Mouse (Mus musculus) liver, adult 2 months (tissue): ENCODE results near the gene Sap30l. TPM values are rescaled to one million over a fixed set of nuclear protein-coding genes. Genes with fewer than 3 reads are reported as not detected.
"Not testable (repeated sequence)": the region's sequence is repeated elsewhere in the genome, so short reads cannot be mapped to it uniquely, and the experiment has no call there.

Source experiments
- DNase-seq: peaks from one replicate; pipeline ENCODE4 v3.0.0-alpha.2; 2011; ENCODE audit warnings: low read depth, low spot score; ENCODE audit errors: extremely low read depth
- H3K27ac ChIP-seq: fragments of 200-500 bp; replicated peaks from 2 replicates; pipeline ENCODE4 v1.5.1; 2012; ENCODE audit warnings: low read depth, mild to moderate bottlenecking, control low read depth, inconsistent platforms, low read length; ENCODE audit not compliant: insufficient read depth
- H3K27me3 ChIP-seq: fragments of 200-500 bp; 2 replicates; pipeline ENCODE4 v1.6.1; 2012; ENCODE audit warnings: mild to moderate bottlenecking, moderate library complexity, low read length, inconsistent platforms; ENCODE audit not compliant: control insufficient read depth, insufficient read depth
- H3K36me3 ChIP-seq: fragments of 200-500 bp; 2 replicates; pipeline ENCODE4 v1.6.1; 2012; ENCODE audit warnings: low read length, inconsistent platforms; ENCODE audit not compliant: control insufficient read depth, insufficient read depth
- H3K4me1 ChIP-seq: fragments of 200-500 bp; 2 replicates; pipeline ENCODE4 v1.6.1; 2011; ENCODE audit warnings: low read length; ENCODE audit not compliant: control insufficient read depth, insufficient read depth
- H3K4me3 ChIP-seq: fragments of 200-500 bp; 2 replicates; pipeline ENCODE4 v1.5.1; 2011; ENCODE audit warnings: low read depth, mild to moderate bottlenecking, control low read depth, low read length, moderate library complexity; ENCODE audit not compliant: insufficient read depth
- H3K79me2 ChIP-seq: fragments of 200-500 bp; 2 replicates; pipeline ENCODE4 v1.6.1; 2012; ENCODE audit warnings: inconsistent platforms, mild to moderate bottlenecking, low read length, moderate library complexity; ENCODE audit not compliant: control insufficient read depth, insufficient read depth
- H3K9ac ChIP-seq: fragments of 200-500 bp; 2 replicates; pipeline ENCODE4 v1.6.1; 2012; ENCODE audit warnings: low read depth, mild to moderate bottlenecking, control low read depth, inconsistent platforms, low read length
- CTCF ChIP-seq: fragments of 200-500 bp; IDR thresholded peaks from 2 replicates; pipeline ENCODE4 v1.5.1; 2011; ENCODE audit warnings: low read depth, low read length, control low read depth
- POLR2A ChIP-seq: fragments of 200-500 bp; IDR thresholded peaks from 2 replicates; pipeline ENCODE4 v1.6.1; 2011; ENCODE audit warnings: low read length, control low read depth; ENCODE audit not compliant: insufficient read depth; ENCODE audit errors: extremely low read depth
- WGBS: fragments of 180-500 bp; shearing (Covaris S2); methylation state at CpG from one replicate; pipeline ENCODE4 v1.1.7; 2018; 5-methylcytosine and 5-hydroxymethylcytosine counted together
- polyA plus RNA-seq: library from polyadenylated mRNA; depleted of rRNA; stranded (reverse); fragments of >200 nt; gene quantifications from 2 replicates; pipeline ENCODE4 v1.2.3, GENCODE M21; 2012
- total RNA-seq: library from RNA; depleted of rRNA; stranded (reverse); fragments of >200 nt; gene quantifications from 2 replicates; pipeline ENCODE4 v1.2.3, GENCODE M21; 2014

The Sap30l gene
- total and polyA plus RNA-seq, 2 experiments: 22.4 to 24.5 TPM

GRCm38 (mm10) chr11:57835931-57836330 lies 34.5 kb downstream of the Sap30l start:
- TF ChIP-seq POLR2A: no peak
- no peak for TF ChIP-seq CTCF
- no peak for DNase-seq
- peaks cover 38% of the 10 kb centered on the region for H3K27me3 ChIP-seq
- WGBS: 22% methylated on average over 3 of the region's 3 CpGs
- no peaks in the 10 kb centered on the region for H3K36me3 ChIP-seq
- H3K4me1 ChIP-seq: no peaks in the 10 kb centered on the region
- H3K4me3 ChIP-seq: no peak overlapping the region
- H3K79me2 ChIP-seq: no peaks in the 10 kb centered on the region
- H3K27ac ChIP-seq: no peak overlapping the region
- no peak overlapping the region for H3K9ac ChIP-seq

- Histone ChIP-seq H3K27me3 (peaks cover 34% of the 10 kb centered on the region), H3K4me3 (no peak overlapping the region), H3K9ac (no peak overlapping the region), H3K4me1 (no peaks in the 10 kb centered on the region), H3K36me3 (no peaks in the 10 kb centered on the region), H3K79me2 (no peaks in the 10 kb centered on the region), H3K27ac (no peak overlapping the region)
- 18% methylated on average over 9 of the region's 9 CpGs for WGBS
- no peak for DNase-seq
- TF ChIP-seq CTCF (no peak), POLR2A (no peak)
Measured at GRCm38 (mm10) chr11:57836401-57836800, 35.0 kb downstream of the Sap30l start.

GRCm38 (mm10) chr11:57836872-57837680 lies 35.6 kb downstream of the Sap30l start:
- H3K4me1 ChIP-seq: no peaks in the 10 kb centered on the region
- no peak overlapping the region for H3K4me3 ChIP-seq
- H3K27me3 ChIP-seq: peaks cover 30% of the 10 kb centered on the region
- no peaks in the 10 kb centered on the region for H3K79me2 ChIP-seq
- TF ChIP-seq CTCF: no peak
- no peak for TF ChIP-seq POLR2A
- no peak for DNase-seq
- H3K27ac ChIP-seq: no peak overlapping the region
- H3K9ac ChIP-seq: no peak overlapping the region
- WGBS: 5% methylated on average over 38 of the region's 38 CpGs
- no peaks in the 10 kb centered on the region for H3K36me3 ChIP-seq

- peaks cover 24% of the 10 kb centered on the region for H3K27me3 ChIP-seq
- H3K79me2 ChIP-seq: no peaks in the 10 kb centered on the region
- DNase-seq: no peak
- H3K4me1 ChIP-seq: no peaks in the 10 kb centered on the region
- H3K36me3 ChIP-seq: no peaks in the 10 kb centered on the region
- H3K4me3 ChIP-seq: no peak overlapping the region
- H3K27ac ChIP-seq: no peak overlapping the region
- TF ChIP-seq POLR2A: no peak
- no peak for TF ChIP-seq CTCF
- H3K9ac ChIP-seq: no peak overlapping the region
- 18% methylated on average over 22 of the region's 22 CpGs for WGBS
Measured at GRCm38 (mm10) chr11:57837861-57838680, 36.6 kb downstream of the Sap30l start.

- H3K4me1 ChIP-seq: no peaks in the 10 kb centered on the region
- no peak for DNase-seq
- H3K27me3 ChIP-seq: peaks cover 19% of the 10 kb centered on the region
- no peak overlapping the region for H3K27ac ChIP-seq
- H3K79me2 ChIP-seq: no peaks in the 10 kb centered on the region
- no peak overlapping the region for H3K4me3 ChIP-seq
- H3K36me3 ChIP-seq: no peaks in the 10 kb centered on the region
- TF ChIP-seq CTCF (no peak), POLR2A (no peak)
- WGBS: 31% methylated on average over 10 of the region's 10 CpGs
- no peak overlapping the region for H3K9ac ChIP-seq
Measured at GRCm38 (mm10) chr11:57840986-57841385, 39.5 kb downstream of the Sap30l start.

GRCm38 (mm10) chr11:57841391-57841790 lies 40.0 kb downstream of the Sap30l start:
- no peak overlapping the region for H3K9ac ChIP-seq
- H3K27ac ChIP-seq: no peak overlapping the region
- H3K27me3 ChIP-seq: peaks cover 15% of the 10 kb centered on the region; the same call in 1 of the 2 replicates
- H3K4me1 ChIP-seq: no peaks in the 10 kb centered on the region
- H3K4me3 ChIP-seq: no peak overlapping the region
- H3K36me3 ChIP-seq: no peaks in the 10 kb centered on the region
- no peak for TF ChIP-seq POLR2A
- DNase-seq: no peak
- H3K79me2 ChIP-seq: no peaks in the 10 kb centered on the region
- WGBS: 53% methylated on average over 7 of the region's 7 CpGs

GRCm38 (mm10) chr11:57846421-57847363 lies 45.3 kb downstream of the Sap30l start:
- not testable (repeated sequence) for DNase-seq, H3K79me2 ChIP-seq, H3K27me3 ChIP-seq, H3K36me3 ChIP-seq, H3K4me1 ChIP-seq, H3K9ac ChIP-seq, H3K27ac ChIP-seq, H3K4me3 ChIP-seq
- 81% methylated on average over 9 of the region's 9 CpGs for WGBS
